Mouse (Mus musculus): Measurements from ENCODE around the gene Gnl3l. TPM values are rescaled to one million over a fixed set of nuclear protein-coding genes. Genes with fewer than 3 reads are reported as not detected.
A peak's percentile ranks its signal among the peaks of the same experiment; 100 is the strongest.

The Gnl3l gene
- total RNA-seq, 2 experiments from 2014 or later, result 15.4 to 24.5 TPM

DNA sequence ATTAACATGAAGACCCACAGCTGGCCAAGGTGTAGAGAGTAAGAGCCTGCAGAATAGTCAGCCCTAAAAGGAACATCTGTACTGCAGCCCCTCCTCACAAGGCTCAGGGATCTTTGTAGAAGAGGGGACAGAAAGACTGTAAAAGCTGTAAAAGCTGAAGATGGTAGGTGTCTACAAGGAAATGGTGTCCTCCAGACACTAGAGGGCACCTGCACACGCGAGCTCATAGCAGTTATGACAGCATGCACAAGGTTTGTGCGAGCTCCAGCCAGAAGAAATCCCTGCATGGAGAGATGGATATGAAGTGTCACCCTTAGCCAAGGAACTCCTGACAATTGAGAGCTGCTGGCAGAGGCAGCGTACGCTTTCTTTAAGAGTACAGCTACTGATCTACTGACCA lies 56.4 kb downstream of the Gnl3l start:
- ATAC-seq (ENCODE audit: poor library complexity, severe bottlenecking), result no peak

DNA sequence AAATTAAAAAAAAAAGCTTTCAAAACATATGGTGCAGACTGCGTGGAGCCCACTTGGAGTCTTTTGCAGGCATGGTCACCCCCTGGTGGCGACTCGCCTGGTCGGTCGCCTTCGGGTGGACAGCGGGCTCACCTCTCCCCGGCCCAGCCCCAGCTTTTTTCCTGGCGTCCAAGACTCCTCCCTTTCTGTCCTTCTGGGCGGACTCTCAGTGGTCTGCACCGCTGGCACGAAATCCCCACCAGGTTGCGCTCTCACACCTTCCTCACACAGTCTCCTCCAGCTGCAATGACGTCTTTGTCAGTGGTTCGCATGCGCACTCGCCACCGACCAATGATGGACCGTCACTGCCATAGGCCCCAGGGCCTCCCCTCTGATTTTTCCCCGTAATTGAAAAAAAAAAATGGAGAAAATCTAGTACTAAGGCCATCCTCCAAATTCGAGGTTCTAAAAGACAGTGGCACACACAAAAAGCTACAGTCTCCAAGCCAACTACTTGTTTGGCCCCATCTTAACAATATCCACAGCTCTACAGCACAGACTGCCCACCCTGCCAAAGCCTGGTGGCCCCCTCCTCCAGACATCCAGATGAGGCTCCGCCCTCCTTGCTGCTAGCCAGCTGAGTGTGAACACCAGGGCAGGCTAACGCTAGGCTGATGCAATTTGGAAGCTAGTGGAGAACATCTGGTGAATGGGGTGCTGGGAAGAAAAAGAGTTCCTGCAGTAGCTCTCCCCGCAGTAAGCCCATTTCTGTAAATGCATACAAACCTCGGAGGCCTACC lies 60.4 kb downstream of the Gnl3l start:
- ATAC-seq (ENCODE audit: poor library complexity, severe bottlenecking), result peak; percentile 66

DNA sequence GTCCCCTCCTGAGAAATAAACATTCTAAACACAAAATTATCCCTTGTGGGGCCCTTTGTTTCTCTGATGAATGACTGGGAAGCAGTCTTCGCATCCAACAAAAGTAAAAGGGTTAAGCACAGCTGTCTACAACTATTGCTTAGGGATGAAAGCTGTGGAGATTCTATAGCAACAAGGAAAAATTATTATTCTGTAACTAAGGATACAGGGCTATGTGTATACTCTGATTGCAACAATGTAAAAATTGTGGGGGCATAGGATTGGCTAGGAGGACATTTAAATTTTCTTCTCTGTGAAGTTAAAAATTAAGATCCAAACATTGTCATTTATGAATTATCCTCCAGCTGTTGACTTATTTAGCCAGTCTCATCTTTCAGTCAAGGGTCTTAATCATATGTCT lies 61.1 kb downstream of the Gnl3l start:
- no peak for ATAC-seq (ENCODE audit: poor library complexity, severe bottlenecking)

DNA sequence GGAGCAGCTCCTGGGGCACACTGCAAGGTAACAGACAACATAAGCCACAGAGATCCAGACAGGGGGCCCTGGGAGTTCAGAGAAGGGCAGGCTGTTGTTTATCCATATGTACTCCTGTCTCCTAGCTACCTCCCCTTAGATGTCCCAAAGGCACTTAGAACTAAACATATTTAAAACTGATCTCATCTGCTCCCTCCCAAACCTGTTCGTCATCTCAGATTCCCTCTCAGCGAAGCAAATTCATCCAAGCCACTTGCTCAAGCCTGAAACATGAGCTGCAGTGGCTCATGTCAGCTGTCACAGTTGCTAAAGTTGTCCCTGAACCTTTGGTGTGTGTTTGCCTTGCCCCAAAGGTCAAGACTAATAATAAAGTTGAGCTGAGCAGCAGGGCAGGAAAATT lies 61.7 kb downstream of the Gnl3l start:
- no peak for ATAC-seq (ENCODE audit: poor library complexity, severe bottlenecking)

DNA sequence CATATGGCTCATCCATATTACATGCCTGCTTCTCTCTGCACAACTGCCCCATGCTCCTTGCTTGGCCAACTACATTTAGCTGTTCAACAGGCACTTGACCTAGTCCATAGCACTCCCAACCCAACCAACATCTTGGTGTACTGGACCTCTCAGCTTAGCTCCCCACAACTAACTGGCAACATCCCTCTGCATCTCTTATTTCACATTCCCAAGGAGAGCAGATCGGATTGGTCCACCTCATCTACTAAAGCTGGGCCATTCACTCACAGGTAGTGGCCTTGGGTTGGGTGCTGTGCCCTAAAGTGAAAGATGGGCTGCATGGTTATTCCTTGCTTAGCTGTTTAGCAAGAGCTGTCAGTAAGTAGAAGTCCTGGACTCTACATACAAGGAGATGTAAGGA lies 62.4 kb downstream of the Gnl3l start:
- no peak for ATAC-seq (ENCODE audit: poor library complexity, severe bottlenecking)

Other genes starting within 250 kb of the Gnl3l start
- 0.07 and 1.1 TPM in 2 replicates for gene Maged2, start 203.0 kb downstream of the Gnl3l start, total RNA-seq (2015)
- 1.4 and 1.6 TPM in 2 replicates for gene Maged2, start 203.0 kb downstream of the Gnl3l start, total RNA-seq (2017)
- gene Fgd1, start 28.8 kb upstream of the Gnl3l start, total RNA-seq (2015), result 0.83 and 1.2 TPM in 2 replicates
- 0.73 and 1.2 TPM in 2 replicates for gene Fgd1, start 28.8 kb upstream of the Gnl3l start, total RNA-seq (2017)
- gene Tsr2, start 79.2 kb upstream of the Gnl3l start, total RNA-seq (2015), result 9.5 and 10.1 TPM in 2 replicates
- gene Tsr2, start 79.2 kb upstream of the Gnl3l start, total RNA-seq (2017), result 11.0 and 13.9 TPM in 2 replicates
- not detected in 2 replicates for gene Wnk3, start 180.8 kb upstream of the Gnl3l start, total RNA-seq (2015)
- gene Wnk3, start 180.8 kb upstream of the Gnl3l start, total RNA-seq (2017), result 0.16 TPM in 1 of 2 replicates, not detected in the other